ENCODE assay signal across 13 mouse cellular contexts in genomic region chr2:72913458-72913760, GRCm38 (mm10).
A peak's percentile ranks its signal among the peaks of the same experiment; 100 is the strongest.
DNase-seq lines count a peak whose midpoint lies in the region; ATAC-seq lines count a peak whose summit lies in the region.
"Had no signal": no experiment of that assay in that cellular context is flagged by ENCODE, and none has a peak within 500 bp of the region (broad histone marks: within the 10 kb centered on the region; RNA-seq: fewer than 3 reads in every experiment).

No protein-coding gene starts in this region.

- peak; percentile 30 for DNase-seq in adrenal gland, postnatal 14 days
- DNase-seq in adrenal gland, adult 18-20 months (ENCODE audit: low spot score in 2 of 2), result no peak
- DNase-seq in layer of hippocampus, adult 9-11 months, result peak; percentile 5
- DNase-seq in layer of hippocampus, adult 11-12 months (ENCODE audit: low spot score), result no peak
- DNase-seq in ovary, postnatal 36 days (ENCODE audit: low spot score), result peak; percentile 16
- no peak for DNase-seq in ovary, adult 18-20 months (ENCODE audit: low spot score)
- peak; percentile 80 to 86 for DNase-seq in cerebellum, postnatal 25 days
- DNase-seq: adrenal gland, postnatal 25 days; kidney, adult 2 months; kidney, postnatal 25 days; liver, postnatal 0 days; right cerebral cortex, postnatal 14 days had no signal

- ATAC-seq in megakaryocyte, adult 5-6 weeks (ENCODE audit: poor library complexity, severe bottlenecking), result no peak

Comparison
In these comparisons a context has a peak if more than half of its experiments do, and no peak if none do; other contexts are left out.
1. DNase-seq: peak in adrenal gland, postnatal 14 days (single experiment), layer of hippocampus, adult 9-11 months (single experiment), ovary, postnatal 36 days (single experiment) and cerebellum, postnatal 25 days (2 of 2); none in adrenal gland, adult 18-20 months (0 of 2), layer of hippocampus, adult 11-12 months (single experiment) and ovary, adult 18-20 months (single experiment).